Mouse (Mus musculus) G1E (cell line): ENCODE data around the gene AA467197.

ENCODE experiments used
- CTCF ChIP-seq: IDR thresholded peaks from 2 replicates; pipeline ENCODE4 v1.5.1; 2012; ENCODE audit warnings: low read depth, low read length, inconsistent platforms, mixed read lengths
- GATA2 ChIP-seq: IDR thresholded peaks from 2 replicates; pipeline ENCODE4 v1.6.1; 2012; ENCODE audit warnings: low read depth, low read length, inconsistent platforms, borderline replicate concordance
- POLR2AphosphoS5 ChIP-seq: IDR thresholded peaks from 2 replicates; pipeline ENCODE4 v1.6.1; 2012; ENCODE audit warnings: low read depth, low read length, inconsistent platforms; ENCODE audit not compliant: insufficient replicate concordance
- TAL1 ChIP-seq: conservative IDR thresholded peaks from 2 replicates; pipeline ENCODE4 v1.6.1; 2012; ENCODE audit warnings: low read depth, low read length, inconsistent platforms, mixed read lengths

- TF ChIP-seq CTCF (no peak), GATA2 (no peak), POLR2AphosphoS5 (no peak), TAL1 (no peak)
These were observed 20.0 kb downstream of the AA467197 start for GRCm38 (mm10) chr2:122656767-122657166.
